Mouse (Mus musculus): ENCODE measurements around the gene AW011738.

The AW011738 gene

GRCm38 (mm10) chr4:156203001-156203412, at the start of gene AW011738:
Gene AW011738 (plus strand): TSS chr4:156203304.
- ATAC-seq (ENCODE audit: insufficient number of reproducible peaks, low FRiP score, low TSS enrichment): peak; percentile 91

- no peak for ATAC-seq (ENCODE audit: insufficient number of reproducible peaks, low FRiP score, low TSS enrichment)
Observed at GRCm38 (mm10) chr4:156154771-156155170, 48.3 kb upstream of the AW011738 start.

GRCm38 (mm10) chr4:156166477-156166876, 36.6 kb upstream of the AW011738 start:
- no peak for ATAC-seq (ENCODE audit: insufficient number of reproducible peaks, low FRiP score, low TSS enrichment)

GRCm38 (mm10) chr4:156168611-156169010, 34.5 kb upstream of the AW011738 start:
- no peak for ATAC-seq (ENCODE audit: insufficient number of reproducible peaks, low FRiP score, low TSS enrichment)

- ATAC-seq (ENCODE audit: insufficient number of reproducible peaks, low FRiP score, low TSS enrichment): no peak
Observed at GRCm38 (mm10) chr4:156169129-156169528, 34.0 kb upstream of the AW011738 start.

- no peak for ATAC-seq (ENCODE audit: insufficient number of reproducible peaks, low FRiP score, low TSS enrichment)
Observed at GRCm38 (mm10) chr4:156171828-156172227, 31.3 kb upstream of the AW011738 start.

- ATAC-seq (ENCODE audit: insufficient number of reproducible peaks, low FRiP score, low TSS enrichment): no peak
Observed at GRCm38 (mm10) chr4:156177630-156178029, 25.5 kb upstream of the AW011738 start.

- ATAC-seq (ENCODE audit: insufficient number of reproducible peaks, low FRiP score, low TSS enrichment): no peak
Observed at GRCm38 (mm10) chr4:156183747-156184146, 19.4 kb upstream of the AW011738 start.

- ATAC-seq (ENCODE audit: insufficient number of reproducible peaks, low FRiP score, low TSS enrichment): no peak
Observed at GRCm38 (mm10) chr4:156184291-156184954, 18.7 kb upstream of the AW011738 start.

- no peak for ATAC-seq (ENCODE audit: insufficient number of reproducible peaks, low FRiP score, low TSS enrichment)
Observed at GRCm38 (mm10) chr4:156185456-156185949, 17.6 kb upstream of the AW011738 start.

GRCm38 (mm10) chr4:156185950-156186850, 16.9 kb upstream of the AW011738 start:
- no peak for ATAC-seq (ENCODE audit: insufficient number of reproducible peaks, low FRiP score, low TSS enrichment)

GRCm38 (mm10) chr4:156188162-156188810, 14.8 kb upstream of the AW011738 start:
- no peak for ATAC-seq (ENCODE audit: insufficient number of reproducible peaks, low FRiP score, low TSS enrichment)

- no peak for ATAC-seq (ENCODE audit: insufficient number of reproducible peaks, low FRiP score, low TSS enrichment)
Observed at GRCm38 (mm10) chr4:156188811-156189323, 14.2 kb upstream of the AW011738 start.

- no peak for ATAC-seq (ENCODE audit: insufficient number of reproducible peaks, low FRiP score, low TSS enrichment)
Observed at GRCm38 (mm10) chr4:156192421-156193199, 10.5 kb upstream of the AW011738 start.

- ATAC-seq (ENCODE audit: insufficient number of reproducible peaks, low FRiP score, low TSS enrichment): no peak
Observed at GRCm38 (mm10) chr4:156193200-156193590, 9.9 kb upstream of the AW011738 start.

- ATAC-seq (ENCODE audit: insufficient number of reproducible peaks, low FRiP score, low TSS enrichment): no peak
Observed at GRCm38 (mm10) chr4:156193906-156194305, 9.2 kb upstream of the AW011738 start.

- no peak for ATAC-seq (ENCODE audit: insufficient number of reproducible peaks, low FRiP score, low TSS enrichment)
Observed at GRCm38 (mm10) chr4:156194346-156194745, 8.8 kb upstream of the AW011738 start.

- no peak for ATAC-seq (ENCODE audit: insufficient number of reproducible peaks, low FRiP score, low TSS enrichment)
Observed at GRCm38 (mm10) chr4:156195927-156196870, 6.9 kb upstream of the AW011738 start.
